Mouse (Mus musculus): Measurements from ENCODE around the gene Lpp.

DNA sequence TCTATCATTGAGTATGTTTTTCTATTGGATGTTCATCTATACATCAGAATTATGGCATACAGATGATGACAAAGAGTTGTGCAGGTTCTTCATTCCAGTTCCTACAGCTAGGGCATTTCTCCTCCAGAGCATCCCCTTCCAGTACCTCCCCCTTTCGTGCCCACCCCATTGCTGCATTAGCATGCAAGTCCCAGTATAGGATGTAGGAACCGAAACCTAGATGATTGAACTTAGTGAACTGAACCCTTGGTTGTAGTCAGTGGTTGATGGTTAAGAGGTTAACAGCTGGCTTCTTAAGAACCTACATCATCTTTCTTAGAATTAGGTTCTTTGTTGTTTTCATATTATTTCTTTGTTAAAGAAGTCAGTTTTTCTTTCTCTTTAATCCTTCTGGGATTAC is 265.7 kb downstream of the Lpp start:
- no peak for TF ChIP-seq CTCF (IDR thresholded peaks at IDR 0.05; ENCODE audit: low read depth, low read length)
- TF ChIP-seq GATA1 (IDR thresholded peaks at IDR 0.05; ENCODE audit: borderline replicate concordance, low read length) = no peak
